Mouse (Mus musculus): ENCODE measurements around the gene Aaed1. TPM values are rescaled to one million over a fixed set of nuclear protein-coding genes. Genes with fewer than 3 reads are reported as not detected.

The Aaed1 gene
- polyA plus RNA-seq, 1 experiment from 2014 or later: 7.9 TPM

- Histone ChIP-seq H3K4me2 (ENCODE audit: low read length) (no peak overlapping the region), H3K9me3 (replicated peaks; ENCODE audit: control insufficient read depth, low read length) (no peaks in the 10 kb centered on the region), H3K4me1 (ENCODE audit: control insufficient read depth, insufficient read depth, low read length) (no peaks in the 10 kb centered on the region), H3K27ac (ENCODE audit: low read depth, low read length) (no peak overlapping the region), H3K9ac (ENCODE audit: low read length) (no peak overlapping the region), H3K4me3 (ENCODE audit: low read depth, low read length) (no peak overlapping the region), H3K27me3 (replicated peaks; ENCODE audit: control insufficient read depth, insufficient read depth, low read length) (no peaks in the 10 kb centered on the region), H3K36me3 (ENCODE audit: control insufficient read depth, insufficient read depth, low read length) (no peaks in the 10 kb centered on the region)
- DNase-seq (ENCODE audit: low spot score) (no peak), ATAC-seq (no peak)
- 59% methylated on average over 4 of the region's 4 CpGs for WGBS
Observed at GRCm38 (mm10) chr13:64335546-64336132, 23.1 kb upstream of the Aaed1 start.

GRCm38 (mm10) chr13:64333102-64333501 lies 20.6 kb upstream of the Aaed1 start:
- Histone ChIP-seq H3K4me1 (ENCODE audit: control insufficient read depth, insufficient read depth, low read length) (no peaks in the 10 kb centered on the region), H3K27ac (ENCODE audit: low read depth, low read length) (no peak overlapping the region), H3K27me3 (replicated peaks; ENCODE audit: control insufficient read depth, insufficient read depth, low read length) (no peaks in the 10 kb centered on the region), H3K36me3 (ENCODE audit: control insufficient read depth, insufficient read depth, low read length) (no peaks in the 10 kb centered on the region), H3K4me3 (ENCODE audit: low read depth, low read length) (no peak overlapping the region), H3K9me3 (replicated peaks; ENCODE audit: control insufficient read depth, low read length) (no peaks in the 10 kb centered on the region), H3K4me2 (ENCODE audit: low read length) (no peak overlapping the region), H3K9ac (ENCODE audit: low read length) (no peak overlapping the region)
- ATAC-seq (no peak), DNase-seq (ENCODE audit: low spot score) (no peak)
- 89% methylated on average over 3 of the region's 3 CpGs for WGBS

DNA sequence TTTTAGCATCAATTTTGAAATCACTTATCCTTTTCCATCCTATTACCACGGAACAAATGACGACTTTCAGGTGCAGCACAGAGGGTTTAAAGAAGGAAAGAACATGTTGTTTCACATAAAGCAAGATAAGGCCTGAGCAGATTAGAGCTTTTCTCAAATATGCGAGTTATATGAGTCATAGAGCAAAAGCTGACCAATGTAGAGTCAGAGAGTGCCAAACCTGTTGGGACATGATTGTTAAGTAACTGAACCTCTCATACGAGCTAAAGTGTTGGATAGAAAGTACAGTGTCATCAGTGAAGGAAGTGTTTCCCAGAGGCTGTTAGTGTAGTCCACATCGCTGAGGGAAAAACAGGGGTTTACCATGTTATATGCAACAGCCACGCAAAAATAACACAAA lies 19.8 kb upstream of the Aaed1 start:
- H3K9me3 ChIP-seq (replicated peaks; ENCODE audit: control insufficient read depth, low read length): no peaks in the 10 kb centered on the region
- H3K4me3 ChIP-seq (ENCODE audit: low read depth, low read length): no peak overlapping the region
- no peak overlapping the region for H3K4me2 ChIP-seq (ENCODE audit: low read length)
- ATAC-seq (no peak), DNase-seq (ENCODE audit: low spot score) (no peak)
- no peaks in the 10 kb centered on the region for H3K4me1 ChIP-seq (ENCODE audit: control insufficient read depth, insufficient read depth, low read length)
- no peaks in the 10 kb centered on the region for H3K27me3 ChIP-seq (replicated peaks; ENCODE audit: control insufficient read depth, insufficient read depth, low read length)
- no peaks in the 10 kb centered on the region for H3K36me3 ChIP-seq (ENCODE audit: control insufficient read depth, insufficient read depth, low read length)
- WGBS: 87% methylated on average over 6 of the region's 6 CpGs
- no peak overlapping the region for H3K9ac ChIP-seq (ENCODE audit: low read length)
- H3K27ac ChIP-seq (ENCODE audit: low read depth, low read length): no peak overlapping the region

GRCm38 (mm10) chr13:64322561-64323281 lies 10.2 kb upstream of the Aaed1 start:
- Histone ChIP-seq H3K4me3 (ENCODE audit: low read depth, low read length) (no peak overlapping the region), H3K27ac (ENCODE audit: low read depth, low read length) (no peak overlapping the region), H3K36me3 (ENCODE audit: control insufficient read depth, insufficient read depth, low read length) (no peaks in the 10 kb centered on the region), H3K4me1 (ENCODE audit: control insufficient read depth, insufficient read depth, low read length) (no peaks in the 10 kb centered on the region), H3K9ac (ENCODE audit: low read length) (no peak overlapping the region), H3K4me2 (ENCODE audit: low read length) (no peak overlapping the region), H3K9me3 (replicated peaks; ENCODE audit: control insufficient read depth, low read length) (no peaks in the 10 kb centered on the region), H3K27me3 (replicated peaks; ENCODE audit: control insufficient read depth, insufficient read depth, low read length) (no peaks in the 10 kb centered on the region)
- WGBS: 88% methylated on average over 8 of the region's 8 CpGs
- ATAC-seq: no peak
- no peak for DNase-seq (ENCODE audit: low spot score)

DNA sequence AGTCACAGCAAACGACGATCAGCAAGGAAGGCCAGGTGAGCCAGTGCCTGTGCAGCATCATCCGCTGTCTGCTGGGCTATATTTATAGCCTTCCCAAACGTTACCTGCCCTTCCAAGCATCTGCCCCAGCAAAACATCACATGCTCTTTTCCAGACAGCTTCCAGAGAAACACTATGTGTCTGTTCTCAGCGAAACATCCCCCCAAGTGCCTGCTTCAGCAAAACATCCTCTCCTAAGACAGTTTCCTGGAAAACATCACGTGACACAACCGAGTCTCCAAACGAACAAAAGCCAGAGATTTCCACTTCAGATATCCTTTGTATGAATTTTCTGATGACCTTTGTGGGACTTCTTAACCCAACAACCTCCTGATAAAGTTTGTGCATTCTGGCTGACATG lies 7.8 kb upstream of the Aaed1 start:
- H3K27me3 ChIP-seq (replicated peaks; ENCODE audit: control insufficient read depth, insufficient read depth, low read length): no peaks in the 10 kb centered on the region
- no peak overlapping the region for H3K4me3 ChIP-seq (ENCODE audit: low read depth, low read length)
- no peaks in the 10 kb centered on the region for H3K36me3 ChIP-seq (ENCODE audit: control insufficient read depth, insufficient read depth, low read length)
- WGBS: 84% methylated on average over 8 of the region's 8 CpGs
- no peak for DNase-seq (ENCODE audit: low spot score)
- no peaks in the 10 kb centered on the region for H3K4me1 ChIP-seq (ENCODE audit: control insufficient read depth, insufficient read depth, low read length)
- H3K27ac ChIP-seq (ENCODE audit: low read depth, low read length): no peak overlapping the region
- H3K4me2 ChIP-seq (ENCODE audit: low read length): no peak overlapping the region
- H3K9ac ChIP-seq (ENCODE audit: low read length): no peak overlapping the region
- no peak for ATAC-seq
- no peaks in the 10 kb centered on the region for H3K9me3 ChIP-seq (replicated peaks; ENCODE audit: control insufficient read depth, low read length)

GRCm38 (mm10) chr13:64319782-64320181 lies 7.3 kb upstream of the Aaed1 start:
- Histone ChIP-seq H3K4me3 (ENCODE audit: low read depth, low read length) (no peak overlapping the region), H3K4me2 (ENCODE audit: low read length) (no peak overlapping the region), H3K4me1 (ENCODE audit: control insufficient read depth, insufficient read depth, low read length) (no peaks in the 10 kb centered on the region), H3K27ac (ENCODE audit: low read depth, low read length) (no peak overlapping the region), H3K36me3 (ENCODE audit: control insufficient read depth, insufficient read depth, low read length) (no peaks in the 10 kb centered on the region), H3K9me3 (replicated peaks; ENCODE audit: control insufficient read depth, low read length) (no peaks in the 10 kb centered on the region), H3K27me3 (replicated peaks; ENCODE audit: control insufficient read depth, insufficient read depth, low read length) (no peaks in the 10 kb centered on the region), H3K9ac (ENCODE audit: low read length) (no peak overlapping the region)
- DNase-seq (ENCODE audit: low spot score) (no peak), ATAC-seq (no peak)

- Histone ChIP-seq H3K4me3 (ENCODE audit: low read depth, low read length) (no peak overlapping the region), H3K9ac (ENCODE audit: low read length) (no peak overlapping the region), H3K4me1 (ENCODE audit: control insufficient read depth, insufficient read depth, low read length) (no peaks in the 10 kb centered on the region), H3K9me3 (replicated peaks; ENCODE audit: control insufficient read depth, low read length) (no peaks in the 10 kb centered on the region), H3K36me3 (ENCODE audit: control insufficient read depth, insufficient read depth, low read length) (no peaks in the 10 kb centered on the region), H3K27me3 (replicated peaks; ENCODE audit: control insufficient read depth, insufficient read depth, low read length) (no peaks in the 10 kb centered on the region), H3K27ac (ENCODE audit: low read depth, low read length) (no peak overlapping the region), H3K4me2 (ENCODE audit: low read length) (no peak overlapping the region)
- DNase-seq (ENCODE audit: low spot score): peak; percentile 5
- ATAC-seq: no peak
- WGBS: 51% methylated on average over 2 of the region's 2 CpGs
Observed at GRCm38 (mm10) chr13:64318355-64318754, 5.8 kb upstream of the Aaed1 start.

- Histone ChIP-seq H3K4me3 (ENCODE audit: low read depth, low read length) (no peak overlapping the region), H3K4me2 (ENCODE audit: low read length) (no peak overlapping the region), H3K4me1 (ENCODE audit: control insufficient read depth, insufficient read depth, low read length) (no peaks in the 10 kb centered on the region), H3K27ac (ENCODE audit: low read depth, low read length) (no peak overlapping the region), H3K27me3 (replicated peaks; ENCODE audit: control insufficient read depth, insufficient read depth, low read length) (no peaks in the 10 kb centered on the region), H3K9ac (ENCODE audit: low read length) (no peak overlapping the region), H3K36me3 (ENCODE audit: control insufficient read depth, insufficient read depth, low read length) (no peaks in the 10 kb centered on the region), H3K9me3 (replicated peaks; ENCODE audit: control insufficient read depth, low read length) (no peaks in the 10 kb centered on the region)
- under 1% methylated on average over 3 of the region's 3 CpGs for WGBS
- DNase-seq (ENCODE audit: low spot score) (peak; percentile 87), ATAC-seq (no peak)
Observed at GRCm38 (mm10) chr13:64315483-64316050, 3.1 kb upstream of the Aaed1 start.

DNA sequence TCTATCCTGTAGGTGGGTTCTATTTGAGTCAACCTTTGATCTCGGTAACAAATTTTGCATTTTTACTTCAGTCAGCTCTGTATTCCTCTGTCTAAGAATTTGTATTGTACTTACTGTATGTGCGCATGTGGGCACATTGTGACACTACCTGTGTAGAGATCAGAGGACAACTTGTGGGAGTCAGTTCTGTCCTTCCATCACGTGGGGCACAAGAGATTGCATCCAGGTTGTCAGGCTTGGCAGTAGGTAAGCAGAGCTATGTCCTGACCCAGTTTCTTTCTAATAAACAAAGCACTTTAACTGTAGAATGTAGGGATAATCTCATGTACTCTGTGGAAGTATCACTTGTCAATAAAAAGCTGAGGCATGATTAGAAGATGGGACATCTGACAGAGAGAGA lies 1.5 kb upstream of the Aaed1 start:
- no peak for ATAC-seq
- DNase-seq (ENCODE audit: low spot score): no peak
- no peak overlapping the region for H3K9ac ChIP-seq (ENCODE audit: low read length)
- H3K36me3 ChIP-seq (ENCODE audit: control insufficient read depth, insufficient read depth, low read length): no peaks in the 10 kb centered on the region
- H3K4me1 ChIP-seq (ENCODE audit: control insufficient read depth, insufficient read depth, low read length): no peaks in the 10 kb centered on the region
- no peaks in the 10 kb centered on the region for H3K9me3 ChIP-seq (replicated peaks; ENCODE audit: control insufficient read depth, low read length)
- no peak overlapping the region for H3K4me2 ChIP-seq (ENCODE audit: low read length)
- H3K4me3 ChIP-seq (ENCODE audit: low read depth, low read length): no peak overlapping the region
- WGBS: 70% methylated on average over 3 of the region's 3 CpGs
- no peak overlapping the region for H3K27ac ChIP-seq (ENCODE audit: low read depth, low read length)
- H3K27me3 ChIP-seq (replicated peaks; ENCODE audit: control insufficient read depth, insufficient read depth, low read length): no peaks in the 10 kb centered on the region

Measured in forebrain, embryonic 14.5 days (tissue).